Mouse (Mus musculus): ENCODE measurements at regions not wholly inside any gene's neighbourhood (a gene's known extent, or its start where the extent isn't known, plus 50 kb on each side); places are given as distances from the start of the nearest gene placed in this dataset.

DNA sequence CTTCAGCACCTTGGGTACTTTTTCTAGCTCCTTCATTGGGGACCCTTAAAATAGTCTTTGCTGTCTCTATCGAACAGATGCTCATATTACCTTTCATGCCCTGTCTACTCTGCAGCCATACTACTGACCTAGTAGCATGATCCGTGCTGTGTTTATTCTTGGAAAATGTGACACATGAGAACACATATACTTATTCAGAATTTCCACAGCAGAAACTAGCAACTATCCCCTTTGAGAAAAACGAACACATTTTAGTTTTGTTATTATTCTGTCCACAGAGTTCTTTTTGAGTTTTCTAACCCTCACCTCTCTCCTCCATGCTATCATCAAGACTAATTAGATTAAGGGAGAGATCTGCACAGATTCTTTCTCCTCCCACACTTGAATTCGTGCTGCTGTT lies 341.6 kb upstream of the Actbl2 start:
- DNase-seq = no peak

DNA sequence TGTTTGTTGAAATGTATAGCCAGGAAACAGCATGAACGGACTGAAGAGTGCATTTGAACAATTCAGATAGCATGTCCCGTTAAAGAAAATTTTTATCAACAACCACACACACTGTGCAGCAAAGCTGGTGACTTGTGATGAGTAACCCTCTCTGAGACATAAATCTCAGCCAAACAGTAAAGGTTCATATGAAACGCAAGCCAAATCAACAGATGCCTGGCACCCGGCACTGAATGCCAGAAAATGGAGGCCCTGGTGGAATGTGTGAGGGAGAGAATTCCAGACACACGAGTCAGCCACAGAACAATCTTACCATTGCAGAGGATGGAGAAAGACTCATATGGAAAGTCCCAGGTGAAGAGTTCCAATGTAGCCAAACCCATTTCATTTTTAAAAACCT lies 341.1 kb upstream of the Actbl2 start:
- peak; percentile 45 for DNase-seq

DNA sequence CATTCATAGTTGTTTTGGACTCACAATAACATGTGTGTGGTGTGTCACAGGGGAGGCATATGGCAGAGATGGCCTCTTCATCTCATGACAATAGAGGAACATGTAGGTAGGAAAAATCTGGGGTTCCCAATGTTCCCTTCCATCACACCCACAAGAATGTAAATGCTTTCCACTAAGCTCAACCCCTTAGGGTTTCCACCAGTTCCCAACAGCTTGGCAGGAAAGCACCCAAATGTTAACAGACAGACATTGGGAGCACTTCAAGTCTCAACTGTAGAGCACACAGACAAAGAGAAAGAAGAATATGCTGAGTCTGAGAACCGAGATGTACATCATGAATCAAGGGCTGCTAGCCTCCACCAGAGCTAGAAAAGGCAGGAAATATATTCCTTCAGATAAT lies 339.7 kb upstream of the Actbl2 start:
- no peak for DNase-seq

DNA sequence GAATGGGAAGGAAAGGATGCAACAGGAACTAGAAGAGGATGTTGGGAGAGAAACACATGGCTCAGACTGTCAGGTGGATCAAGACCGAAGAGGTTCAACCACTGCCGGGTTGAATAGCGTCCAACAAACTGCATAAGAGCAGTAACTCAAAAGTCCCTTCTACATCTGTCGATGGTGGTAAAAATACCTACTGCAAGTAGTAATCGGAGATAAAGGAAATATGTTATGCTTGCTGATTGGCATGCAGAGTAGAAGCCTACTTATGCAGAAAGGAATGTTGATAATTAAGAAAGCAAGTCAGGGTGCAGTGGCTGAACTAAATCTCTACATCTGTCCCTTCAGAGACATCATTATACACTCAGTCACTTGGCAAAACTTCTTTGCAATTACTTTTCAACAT lies 330.9 kb upstream of the Actbl2 start:
- no peak for DNase-seq

DNA sequence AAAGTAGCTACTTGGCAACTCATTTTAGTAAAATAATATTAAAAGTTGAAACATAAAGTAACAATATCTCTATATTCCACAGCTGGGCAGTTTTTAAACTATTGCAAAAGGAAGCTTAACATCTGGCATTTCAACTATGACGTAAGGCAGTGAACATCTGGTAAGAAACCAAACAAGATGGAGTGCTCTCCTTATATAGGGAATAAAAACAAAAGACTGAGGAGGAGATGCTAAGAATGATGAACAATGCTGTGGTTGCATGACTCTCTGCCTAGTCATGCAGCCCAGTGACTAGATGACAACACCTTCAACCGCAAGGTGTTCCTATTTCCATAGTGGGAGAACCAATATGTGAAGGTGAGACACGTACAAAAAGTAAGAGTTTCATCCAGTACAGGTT lies 329.9 kb upstream of the Actbl2 start:
- DNase-seq = no peak

DNA sequence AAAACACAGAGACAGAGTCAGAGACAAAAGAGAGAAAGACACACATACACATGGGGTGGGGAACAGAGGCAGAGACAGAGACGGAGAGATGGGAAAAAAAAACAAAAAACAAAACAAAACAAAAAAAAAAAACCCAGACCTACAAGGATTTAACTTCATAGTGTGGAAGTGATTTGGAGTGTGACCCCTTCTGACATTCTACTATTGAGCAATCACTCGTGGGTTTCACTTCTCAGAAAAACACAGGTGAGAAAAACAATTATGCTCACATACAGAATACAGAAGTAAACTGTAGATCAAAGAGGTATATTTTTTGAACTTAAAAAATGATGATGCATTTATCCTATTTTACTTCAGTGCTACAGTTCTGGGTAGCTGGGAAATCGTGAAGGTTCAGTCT lies 326.7 kb upstream of the Actbl2 start:
- no peak for DNase-seq

DNA sequence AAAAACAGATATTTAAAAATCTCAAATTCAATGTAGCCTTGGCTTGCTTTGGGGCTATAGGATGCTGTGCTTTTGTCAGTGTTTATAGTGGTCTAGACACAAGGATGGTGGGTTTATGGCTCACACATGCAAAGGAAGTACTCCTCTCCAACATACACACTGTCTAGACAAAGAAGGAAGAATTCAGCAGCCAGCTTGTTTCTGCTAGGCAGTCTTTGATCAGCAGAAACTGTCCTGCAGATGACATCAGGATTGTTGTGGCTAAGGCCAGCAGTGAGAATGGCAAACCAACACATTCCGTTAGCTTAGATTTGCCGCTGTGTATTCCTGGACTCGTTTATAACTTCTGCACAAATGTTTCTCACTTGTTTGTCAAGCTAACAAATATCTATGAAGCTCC lies 325.9 kb upstream of the Actbl2 start:
- no peak for DNase-seq

DNA sequence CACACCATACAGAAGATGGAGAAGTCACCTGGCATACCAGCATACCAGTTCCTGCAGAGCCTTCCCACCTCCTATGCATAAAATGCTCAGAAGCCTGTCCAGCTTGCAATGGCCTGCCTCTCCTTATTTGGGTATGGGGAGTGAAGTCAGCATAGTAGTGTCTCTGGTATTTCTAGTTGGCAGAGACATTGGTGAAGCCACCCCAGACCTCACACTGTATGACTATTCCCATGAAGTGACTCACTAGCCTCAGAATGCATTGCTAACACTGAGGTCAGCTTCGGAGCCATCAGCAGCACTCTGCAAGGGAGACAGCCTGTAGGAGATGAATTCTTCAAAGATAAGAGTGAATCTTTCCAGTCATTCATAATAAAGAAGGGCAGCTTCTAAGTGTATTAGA lies 325.2 kb upstream of the Actbl2 start:
- no peak for DNase-seq

DNA sequence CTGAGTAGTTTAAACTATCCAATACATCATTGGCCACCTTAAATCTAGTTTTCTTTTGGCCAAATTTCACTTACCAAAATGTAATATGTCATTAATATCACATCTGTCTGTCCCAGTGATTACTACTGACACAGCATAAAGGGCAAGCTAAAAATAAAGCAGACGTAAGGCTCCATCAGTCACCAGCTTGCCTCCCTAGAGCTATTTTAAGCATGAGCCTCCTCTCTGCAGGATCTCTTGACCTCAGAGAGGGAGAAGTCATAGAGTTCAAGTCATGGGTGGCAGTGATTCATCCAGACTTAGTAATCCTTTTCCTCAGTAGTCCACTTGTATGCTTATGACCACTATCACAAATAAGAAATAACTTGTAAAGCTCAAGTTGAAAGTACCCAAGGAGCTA lies 313.2 kb upstream of the Actbl2 start:
- DNase-seq = no peak

DNA sequence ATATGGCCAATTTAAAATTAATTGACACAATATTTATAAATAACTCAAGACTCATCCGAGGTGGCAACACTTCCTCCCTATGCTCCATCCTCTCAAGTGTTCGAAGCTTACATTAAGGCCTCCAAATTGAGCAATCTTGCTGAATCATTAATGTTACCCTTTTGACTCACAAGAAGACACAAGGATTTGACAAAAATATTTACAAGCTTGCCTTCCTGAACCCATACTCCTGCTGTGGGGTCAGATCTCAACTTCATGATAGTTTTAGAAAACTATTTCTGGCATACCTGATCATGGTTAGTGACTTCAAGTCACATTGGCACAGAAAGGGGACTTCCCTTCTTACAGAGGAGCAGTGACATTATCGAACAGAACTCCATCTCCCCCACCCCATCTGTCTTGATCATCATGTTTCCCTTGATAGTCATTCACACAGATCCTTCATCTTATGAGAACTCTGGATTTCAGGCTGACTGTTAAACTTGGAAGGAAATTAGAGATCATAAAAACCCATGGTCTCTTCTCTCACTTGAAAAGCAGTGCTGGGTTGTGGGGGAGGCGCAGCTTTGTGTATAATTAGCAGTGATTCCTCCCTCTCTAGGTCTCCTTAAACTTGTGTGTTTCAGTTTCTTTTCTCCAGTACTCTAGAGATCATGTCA lies 311.7 kb upstream of the Actbl2 start:
- no peak for DNase-seq

DNA sequence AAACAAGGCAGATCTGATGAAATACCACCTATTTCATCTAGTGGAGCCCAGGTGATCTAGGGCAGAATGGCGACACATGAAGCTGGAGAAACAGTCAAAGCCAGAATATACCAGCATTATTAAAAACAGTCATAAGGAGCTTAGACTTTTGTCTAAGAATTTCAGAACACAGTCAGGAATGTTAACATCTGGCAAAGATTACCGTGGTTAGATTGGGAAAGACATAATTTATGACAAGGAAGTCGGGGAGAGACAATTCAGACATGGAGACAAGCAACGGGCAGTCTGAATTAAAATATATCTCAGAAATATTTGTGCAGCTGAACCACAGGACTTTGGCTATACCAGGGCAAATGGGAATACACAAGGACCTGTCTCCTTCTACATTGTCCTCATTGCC lies 310.8 kb upstream of the Actbl2 start:
- no peak for DNase-seq

DNA sequence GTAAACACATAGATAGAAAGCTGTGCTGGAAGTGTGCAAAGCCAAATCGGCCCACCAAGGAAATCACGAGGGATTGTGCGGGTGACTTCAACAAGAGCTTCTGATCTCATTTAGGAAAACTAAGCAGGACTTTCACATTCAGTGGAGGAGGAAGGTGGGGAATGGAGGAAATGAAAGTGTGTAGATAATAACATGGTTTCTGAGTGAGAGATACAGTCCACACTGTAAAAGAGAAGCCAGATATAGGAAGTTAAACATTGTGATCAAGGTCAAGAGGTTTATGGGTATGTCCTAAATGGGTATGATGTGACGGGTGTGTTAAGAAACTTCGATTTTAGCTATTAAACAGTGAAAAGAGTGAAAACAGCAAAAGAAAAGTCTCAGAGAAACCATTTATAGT lies 310.1 kb upstream of the Actbl2 start:
- no peak for DNase-seq

DNA sequence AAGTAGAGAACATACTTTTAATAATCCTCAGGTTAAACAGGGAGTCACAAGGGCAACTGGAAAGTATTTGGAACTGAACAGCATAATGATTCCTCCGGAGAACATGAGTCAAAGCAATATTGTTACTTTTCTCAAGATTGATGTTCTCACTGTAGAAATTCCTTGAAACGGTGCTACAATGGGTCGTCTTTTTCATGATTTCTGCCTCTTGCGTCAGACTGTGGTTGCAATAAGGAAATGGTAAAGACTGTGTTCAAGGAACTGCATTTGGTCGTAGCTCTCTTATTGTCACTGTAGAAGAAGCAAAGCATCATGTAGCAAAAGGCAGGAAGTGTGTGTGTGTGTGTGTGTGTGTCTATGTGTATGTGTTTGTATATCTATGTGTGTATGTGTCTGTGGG lies 294.6 kb upstream of the Actbl2 start:
- DNase-seq = no peak

DNA sequence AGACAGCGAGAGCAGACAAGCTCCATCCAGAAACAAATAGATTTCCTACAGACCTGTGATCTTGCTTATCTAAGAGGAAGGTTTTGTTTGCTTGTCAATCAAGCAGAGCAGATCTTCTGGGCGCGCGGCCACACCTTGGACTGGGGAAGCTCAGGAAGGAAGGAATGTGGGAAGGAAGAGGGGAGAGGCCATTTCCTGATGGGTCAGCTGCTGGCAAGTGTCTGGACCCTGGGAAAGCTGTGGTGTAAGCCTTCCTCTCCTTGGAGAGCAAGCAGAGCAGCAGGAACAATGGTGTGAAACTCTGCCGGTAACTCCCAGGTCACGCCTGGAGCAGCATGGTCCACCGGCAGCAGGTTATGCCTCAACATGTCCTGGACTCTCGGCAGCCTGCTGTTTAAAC lies 287.7 kb upstream of the Actbl2 start:
- DNase-seq = no peak

DNA sequence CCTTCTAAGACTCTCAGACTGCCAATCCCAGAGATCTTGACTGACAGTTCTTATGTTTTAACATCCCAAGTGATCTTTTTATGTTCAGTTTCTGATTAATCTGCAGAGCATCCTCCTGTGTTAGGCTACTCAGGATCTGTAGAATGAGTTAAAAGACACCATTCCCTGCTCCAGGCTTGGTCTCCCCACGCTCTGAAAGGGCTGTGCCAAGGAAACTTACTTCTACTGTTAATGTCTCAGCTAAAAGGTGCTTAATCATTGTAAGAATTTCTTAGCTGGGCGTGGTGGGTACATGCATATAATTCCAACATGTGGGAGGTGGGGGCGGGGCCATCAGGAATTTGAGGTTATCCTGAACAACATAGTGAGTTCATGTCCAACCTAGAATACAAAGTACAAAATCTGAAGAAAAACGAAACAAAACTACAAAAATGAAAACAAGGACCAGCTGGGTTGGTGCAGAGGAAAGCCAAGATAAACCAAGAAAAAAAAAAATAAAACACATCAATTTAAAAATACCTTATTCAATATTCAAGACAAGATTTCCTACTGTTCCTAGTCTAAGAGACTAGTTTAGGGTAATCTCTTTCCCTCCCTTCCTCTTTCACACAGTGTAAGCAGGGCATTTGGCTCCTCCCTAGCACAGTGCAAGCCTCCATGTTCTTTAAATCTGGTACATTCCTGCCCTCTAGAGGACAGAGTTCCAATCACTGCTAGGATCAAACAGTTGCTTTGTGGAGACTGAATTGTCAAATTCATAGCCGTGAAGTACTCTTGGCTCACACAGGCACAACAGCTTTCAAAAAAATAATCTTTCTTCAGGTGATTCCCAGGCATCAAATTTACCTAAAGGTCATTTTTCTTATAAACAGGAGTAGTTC lies 286.9 kb upstream of the Actbl2 start:
- DNase-seq = peak; percentile 83

DNA sequence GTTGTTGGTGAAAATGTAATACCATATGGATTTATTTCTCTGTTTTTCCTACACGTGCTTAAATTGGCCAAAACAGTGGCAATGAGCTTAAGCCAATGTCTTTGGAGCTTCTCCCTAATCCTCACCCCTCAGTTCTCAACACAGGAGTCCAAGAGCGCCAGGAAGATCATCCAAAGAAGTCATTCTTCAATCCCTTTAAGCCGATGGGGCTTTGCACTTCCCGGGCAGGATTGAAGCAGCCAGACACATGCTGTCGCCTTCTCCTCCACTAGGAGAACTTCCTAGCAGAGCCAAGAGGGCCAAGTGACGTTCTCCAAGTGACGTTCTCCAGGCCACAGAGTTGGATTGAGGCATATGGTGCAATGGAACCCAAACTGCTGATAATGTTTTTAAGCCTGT lies 286.3 kb upstream of the Actbl2 start:
- DNase-seq = no peak

DNA sequence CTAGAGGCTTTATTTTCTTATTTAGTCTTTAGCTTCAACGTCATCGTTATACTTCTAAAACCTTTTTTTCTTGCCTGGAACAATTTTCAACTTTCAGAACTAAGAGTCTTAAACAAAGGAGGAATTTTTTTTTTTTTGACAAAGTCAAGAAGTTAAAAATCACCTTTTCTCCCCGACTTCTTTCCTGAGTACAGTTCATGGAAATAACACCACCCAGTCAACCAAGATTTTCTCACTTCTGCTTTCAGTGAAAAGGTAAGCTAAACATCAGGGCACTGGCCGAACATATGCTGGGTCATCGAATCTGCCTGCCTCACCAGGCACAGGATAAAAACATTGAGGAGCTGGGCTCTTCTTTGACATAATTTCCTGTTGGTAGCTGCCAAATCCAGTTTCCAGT lies 277.4 kb upstream of the Actbl2 start:
- no peak for DNase-seq

DNA sequence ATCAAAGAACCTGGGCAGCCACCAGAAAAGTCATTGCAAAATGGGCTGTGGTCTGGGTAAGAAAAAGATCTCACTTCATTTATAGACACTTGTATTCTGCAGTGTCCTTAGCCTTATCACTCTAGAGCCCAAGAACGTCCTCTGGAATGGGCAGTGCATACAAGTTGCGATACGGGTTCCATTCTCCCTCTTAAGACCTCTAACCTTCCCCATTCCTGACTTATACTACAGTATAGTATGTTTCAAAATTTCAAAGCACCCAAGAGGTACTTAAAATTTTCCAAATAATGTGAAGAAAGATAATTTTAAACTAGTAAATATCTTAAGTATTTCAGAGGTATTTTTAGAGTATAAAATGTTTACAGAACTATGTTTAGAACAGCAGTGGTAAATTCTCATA lies 276.8 kb upstream of the Actbl2 start:
- DNase-seq = no peak

DNA sequence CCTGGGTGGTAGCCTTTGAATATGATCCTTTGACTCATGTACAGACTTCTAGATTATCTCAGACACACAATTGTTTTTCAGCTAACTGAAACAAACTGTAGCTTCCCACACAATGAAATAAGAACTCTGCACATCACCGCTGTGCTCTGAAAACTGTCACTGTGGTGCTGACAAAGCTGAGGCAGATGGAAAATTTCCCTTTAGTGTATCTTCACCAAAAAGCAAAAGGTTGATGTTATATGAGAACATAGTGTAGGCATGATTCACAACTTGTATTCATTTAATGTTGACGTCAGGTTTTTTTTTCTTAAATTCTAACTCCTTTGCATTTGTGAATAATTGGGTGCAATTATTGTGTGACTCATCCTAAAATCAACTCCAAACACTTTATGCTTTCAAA lies 264.1 kb upstream of the Actbl2 start:
- no peak for DNase-seq

DNA sequence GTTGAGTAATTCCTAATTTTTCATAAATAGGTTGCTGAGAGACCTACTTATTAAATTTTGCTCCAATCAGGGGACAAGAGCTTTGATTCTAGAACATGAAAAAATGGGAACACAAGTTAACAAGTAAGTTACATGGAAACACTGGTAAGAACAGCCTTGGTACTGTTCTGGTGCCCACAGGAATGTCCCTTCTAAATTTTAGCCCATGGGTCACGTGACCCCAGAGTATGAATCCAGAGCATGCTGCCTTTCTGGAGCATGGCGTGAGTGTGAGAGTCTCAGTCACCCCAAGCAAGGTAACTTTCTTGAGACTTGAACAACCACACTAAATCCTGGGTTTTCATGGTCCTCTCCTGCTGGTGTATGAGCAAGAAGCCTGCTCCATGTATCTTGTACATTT lies 263.7 kb upstream of the Actbl2 start:
- no peak for DNase-seq

DNA sequence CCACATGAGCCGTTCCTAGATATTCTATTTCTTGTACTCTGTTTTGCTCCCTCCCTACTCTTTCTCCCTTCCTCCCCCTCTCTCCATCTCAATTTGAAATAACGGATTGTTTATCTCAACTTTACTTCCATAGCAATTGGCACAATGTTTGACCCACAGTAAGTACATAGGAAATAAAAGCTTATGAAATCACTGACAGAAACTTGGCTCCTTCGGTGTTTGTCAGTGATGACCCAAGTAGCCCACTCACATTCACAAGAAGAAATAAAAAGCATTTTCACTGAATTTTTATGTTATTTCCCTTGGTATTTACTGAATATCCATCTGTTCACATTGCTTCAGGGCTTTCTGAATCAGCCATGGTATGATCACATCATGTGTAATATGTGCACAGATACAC lies 260.2 kb upstream of the Actbl2 start:
- DNase-seq = no peak

DNA sequence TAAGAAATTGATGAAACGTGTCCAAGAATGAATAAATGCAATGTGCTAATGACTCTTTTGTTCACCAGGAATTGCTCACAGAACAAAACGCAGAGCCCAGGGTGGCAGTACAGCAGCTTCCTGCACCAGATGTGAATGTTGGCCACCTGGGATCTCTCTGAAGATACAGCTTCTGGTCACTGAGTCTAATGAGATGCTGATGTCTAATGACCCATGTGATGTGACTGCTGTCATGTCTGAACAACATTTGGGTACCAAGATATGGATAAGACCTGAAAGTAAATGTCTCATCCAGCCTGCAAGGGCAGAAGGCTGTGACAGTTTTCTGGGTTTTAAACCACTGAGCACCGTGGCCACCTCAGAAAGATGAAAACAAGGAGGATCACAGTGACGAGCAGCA lies 252.1 kb upstream of the Actbl2 start:
- no peak for DNase-seq

DNA sequence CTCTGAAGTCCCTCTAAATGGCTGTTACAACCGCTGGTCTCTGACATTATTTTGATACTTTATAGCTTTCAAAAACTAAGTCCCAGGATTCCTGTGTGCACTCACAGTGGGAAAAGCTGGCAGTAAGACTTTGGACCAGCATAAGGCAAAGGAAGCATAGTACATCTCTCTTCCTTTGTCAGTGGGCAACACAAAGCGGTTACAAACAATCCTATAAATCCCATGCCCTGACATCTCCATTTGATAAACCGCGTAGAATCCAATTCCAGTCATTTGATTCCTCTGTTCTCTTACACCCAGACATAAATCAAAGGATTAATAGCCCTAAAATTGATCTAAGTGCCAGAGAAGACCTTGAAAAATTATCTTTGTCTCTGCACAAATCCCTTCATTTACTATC lies 240.7 kb upstream of the Actbl2 start:
- no peak for DNase-seq

DNA sequence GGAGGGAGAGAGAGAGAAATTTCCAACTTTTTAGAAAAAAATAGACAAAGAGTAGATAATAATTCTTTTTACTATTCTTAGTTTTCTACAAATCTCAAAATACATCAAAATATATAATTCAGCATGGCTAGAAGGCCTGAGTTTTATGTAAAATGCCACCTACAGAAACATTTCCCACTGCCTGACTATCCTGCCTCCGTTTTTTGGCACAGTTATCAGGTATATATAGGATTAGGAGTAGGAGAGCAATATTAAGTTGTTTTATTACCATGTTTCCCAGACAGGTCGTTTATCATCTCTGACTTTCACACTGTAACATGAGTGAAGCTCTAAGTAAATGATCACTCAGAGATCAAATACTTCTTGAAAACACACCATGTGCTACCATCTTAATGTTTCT lies 224.7 kb upstream of the Actbl2 start:
- no peak for DNase-seq

DNA sequence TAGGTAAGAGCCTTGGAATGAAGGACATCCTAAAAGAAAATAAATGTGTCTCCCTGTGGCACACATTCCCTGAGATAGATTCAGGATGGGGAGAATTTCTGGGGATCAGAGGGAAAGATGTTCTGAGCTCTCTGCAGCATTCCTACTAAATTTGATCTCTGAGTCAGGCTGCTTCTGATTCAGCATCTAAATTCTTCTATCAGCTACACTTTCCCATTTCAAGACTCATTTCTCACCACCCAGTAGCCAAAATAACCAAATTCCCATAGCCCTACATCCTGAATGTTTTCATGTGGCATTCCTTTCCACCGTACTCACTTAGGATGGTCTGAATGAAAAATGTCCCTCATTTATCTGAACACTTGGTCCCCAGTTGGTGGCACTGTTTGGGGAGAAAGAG lies 223.2 kb upstream of the Actbl2 start:
- DNase-seq = no peak

Measured in right cerebral cortex, adult 18-20 months (tissue).